Mouse (Mus musculus): ENCODE results near the gene Sv2c.

GRCm38 (mm10) chr13:96008975-96009374, 123.4 kb downstream of the Sv2c start:
- TF ChIP-seq CTCF (IDR thresholded peaks at IDR 0.05; ENCODE audit: control insufficient read depth, insufficient read depth, insufficient read length) = no peak
- no peak for TF ChIP-seq USF1 (IDR thresholded peaks at IDR 0.05; ENCODE audit: low read depth)

Data from C2C12 (cell line).